Mouse (Mus musculus) testis, postnatal 10 days (tissue): ENCODE measurements around the gene Zcchc14.

Experiments used
- DNase-seq: peaks from one replicate; pipeline ENCODE4 v3.0.0; 2021; ENCODE audit warnings: low spot score

Zcchc14 gene

GRCm38 (mm10) chr8:121584730-121585129 is 68.0 kb downstream of the Zcchc14 start:
- no peak for DNase-seq

GRCm38 (mm10) chr8:121583653-121584052 is 69.0 kb downstream of the Zcchc14 start:
- no peak for DNase-seq

GRCm38 (mm10) chr8:121580465-121580864 is 72.2 kb downstream of the Zcchc14 start:
- DNase-seq: no peak

GRCm38 (mm10) chr8:121578676-121579451 is 73.8 kb downstream of the Zcchc14 start, which contains the start of gene Fbxo31:
Gene Fbxo31 (minus strand): TSS chr8:121578806.
- peak; percentile 99 for DNase-seq

- DNase-seq: no peak
Measured at GRCm38 (mm10) chr8:121577751-121578675, 74.7 kb downstream of the Zcchc14 start.

- no peak for DNase-seq
Measured at GRCm38 (mm10) chr8:121575661-121576060, 77.0 kb downstream of the Zcchc14 start.

- peak; percentile 73 for DNase-seq
Measured at GRCm38 (mm10) chr8:121573275-121573674, 79.4 kb downstream of the Zcchc14 start.

GRCm38 (mm10) chr8:121572121-121572520 is 80.6 kb downstream of the Zcchc14 start:
- no peak for DNase-seq

- DNase-seq: no peak
Measured at GRCm38 (mm10) chr8:121570801-121571200, 81.9 kb downstream of the Zcchc14 start.

- DNase-seq: no peak
Measured at GRCm38 (mm10) chr8:121570335-121570734, 82.4 kb downstream of the Zcchc14 start.

- no peak for DNase-seq
Measured at GRCm38 (mm10) chr8:121568321-121568720, 84.4 kb downstream of the Zcchc14 start.

- DNase-seq: no peak
Measured at GRCm38 (mm10) chr8:121563701-121564100, 89.0 kb downstream of the Zcchc14 start.

GRCm38 (mm10) chr8:121562941-121563351 is 89.8 kb downstream of the Zcchc14 start:
- DNase-seq: peak; percentile 90

GRCm38 (mm10) chr8:121561636-121562345 is 90.9 kb downstream of the Zcchc14 start:
- peak; percentile 75 for DNase-seq

- no peak for DNase-seq
Measured at GRCm38 (mm10) chr8:121560432-121561100, 92.1 kb downstream of the Zcchc14 start.

- no peak for DNase-seq
Measured at GRCm38 (mm10) chr8:121559801-121560200, 92.9 kb downstream of the Zcchc14 start.

- no peak for DNase-seq
Measured at GRCm38 (mm10) chr8:121558538-121558937, 94.2 kb downstream of the Zcchc14 start.

- no peak for DNase-seq
Measured at GRCm38 (mm10) chr8:121557746-121558145, 95.0 kb downstream of the Zcchc14 start.

GRCm38 (mm10) chr8:121553831-121554475 is 98.7 kb downstream of the Zcchc14 start:
- peak; percentile 42 for DNase-seq

GRCm38 (mm10) chr8:121552506-121552905 is 100.2 kb downstream of the Zcchc14 start:
- peak; percentile 33 for DNase-seq
